10 mouse cellular contexts compared by ENCODE assay signal in the genomic region with DNA sequence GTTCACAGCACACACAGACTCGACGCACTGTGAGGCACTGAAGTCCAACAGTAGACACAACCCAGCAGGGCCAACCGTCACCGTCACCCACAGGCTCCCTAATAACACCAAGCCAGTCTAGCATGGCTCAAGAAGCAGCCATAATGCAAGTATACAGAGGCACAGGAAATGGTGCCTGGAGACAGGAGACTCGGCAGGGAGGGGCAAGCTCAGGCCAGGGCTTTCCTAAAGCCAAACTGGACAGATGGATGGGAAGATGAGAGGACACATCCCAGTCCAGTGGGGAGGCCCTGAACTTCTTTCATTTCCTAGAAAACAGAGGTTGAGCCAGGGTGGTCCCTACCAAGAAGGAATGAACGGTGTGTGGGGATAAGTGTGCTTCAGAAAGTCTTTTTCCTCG. TPM values are rescaled to one million over a fixed set of nuclear protein-coding genes. Genes with fewer than 3 reads are reported as not detected.
DNase-seq lines count a peak whose midpoint lies in the region; ATAC-seq and TF ChIP-seq lines count a peak whose summit lies in the region.
"Had no signal": no experiment of that assay in that cellular context is flagged by ENCODE, and none has a peak within 500 bp of the region (broad histone marks: within the 10 kb centered on the region; RNA-seq: fewer than 3 reads in every experiment).

No protein-coding gene starts in this region.

- H3K9me3 ChIP-seq in heart, embryonic 15.5 days (replicated peaks) = no peaks in the 10 kb centered on the region
- H3K9me3 ChIP-seq in midbrain, embryonic 11.5 days (ENCODE audit: control insufficient read depth, low read length) = no peaks in the 10 kb centered on the region
- no peaks in the 10 kb centered on the region for H3K9me3 ChIP-seq in midbrain, postnatal 0 days (ENCODE audit: low read length)
- H3K9me3 ChIP-seq in hindbrain, embryonic 13.5 days = no peaks in the 10 kb centered on the region
- no peaks in the 10 kb centered on the region for H3K9me3 ChIP-seq in stomach, embryonic 16.5 days (replicated peaks; ENCODE audit: control insufficient read depth, low read length)

- no peak for TF ChIP-seq CTCF in midbrain, postnatal 0 days (IDR thresholded peaks at IDR 0.05)

- H3K27me3 ChIP-seq in heart, embryonic 15.5 days = no peaks in the 10 kb centered on the region
- no peaks in the 10 kb centered on the region for H3K27me3 ChIP-seq in midbrain, embryonic 11.5 days (ENCODE audit: control insufficient read depth, insufficient read depth, low read length)
- no peaks in the 10 kb centered on the region for H3K27me3 ChIP-seq in midbrain, postnatal 0 days (ENCODE audit: insufficient read depth, low read length)
- no peaks in the 10 kb centered on the region for H3K27me3 ChIP-seq in hindbrain, embryonic 13.5 days
- no peaks in the 10 kb centered on the region for H3K27me3 ChIP-seq in stomach, embryonic 16.5 days (ENCODE audit: control insufficient read depth, insufficient read depth, low read length)

- no peak overlapping the region for H3K4me2 ChIP-seq in heart, embryonic 15.5 days
- no peak overlapping the region for H3K4me2 ChIP-seq in midbrain, embryonic 11.5 days
- H3K4me2 ChIP-seq in midbrain, postnatal 0 days (ENCODE audit: low read depth, low read length, poor library complexity, severe bottlenecking) = no peak overlapping the region
- 0 out of 2 replicates have a peak overlapping the region, but pooled peaks have one; percentile 3 for H3K4me2 ChIP-seq in hindbrain, embryonic 13.5 days
- no peak overlapping the region for H3K4me2 ChIP-seq in stomach, embryonic 16.5 days (ENCODE audit: low read depth, low read length)

- peak overlapping the region; percentile 38; the same call in 1 of the 2 replicates for H3K27ac ChIP-seq in heart, embryonic 15.5 days
- H3K27ac ChIP-seq in midbrain, embryonic 11.5 days (ENCODE audit: low read depth, low read length) = peak overlapping the region; percentile 22; the same call in 1 of the 2 replicates
- no peak overlapping the region for H3K27ac ChIP-seq in midbrain, postnatal 0 days (ENCODE audit: low read depth, low read length)
- peak overlapping the region; percentile 62 for H3K27ac ChIP-seq in hindbrain, embryonic 13.5 days
- no peak overlapping the region for H3K27ac ChIP-seq in stomach, embryonic 16.5 days (ENCODE audit: low read length)
- H3K27ac ChIP-seq: liver, embryonic 14.5 days had no signal

- ATAC-seq in heart, embryonic 15.5 days (replicated peaks; ENCODE audit: insufficient number of reproducible peaks, insufficient read depth, low FRiP score, low read depth) = no peak
- no peak for ATAC-seq in midbrain, embryonic 11.5 days (ENCODE audit: low FRiP score)
- ATAC-seq in midbrain, postnatal 0 days (ENCODE audit: low FRiP score) = no peak
- ATAC-seq in hindbrain, embryonic 13.5 days (ENCODE audit: low FRiP score) = no peak
- no peak for ATAC-seq in stomach, embryonic 16.5 days (ENCODE audit: insufficient read depth, low FRiP score)

- H3K4me3 ChIP-seq in heart, embryonic 15.5 days = no peak overlapping the region
- H3K4me3 ChIP-seq in midbrain, embryonic 11.5 days (ENCODE audit: low read depth, low read length) = no peak overlapping the region
- no peak overlapping the region for H3K4me3 ChIP-seq in midbrain, postnatal 0 days (ENCODE audit: low read depth, low read length)
- H3K4me3 ChIP-seq in hindbrain, embryonic 13.5 days = no peak overlapping the region
- no peak overlapping the region for H3K4me3 ChIP-seq in stomach, embryonic 16.5 days (replicated peaks; ENCODE audit: low read length)

- no peak for DNase-seq in heart, adult 11 months
- no peak for DNase-seq in midbrain, embryonic 11.5 days (ENCODE audit: low spot score, missing footprints)
- no peak for DNase-seq in midbrain, postnatal 0 days (ENCODE audit: low spot score)
- no peak for DNase-seq in urinary bladder, postnatal 36 days (ENCODE audit: low spot score in 2 of 2)
- DNase-seq: gastrocnemius, postnatal 36 days; layer of hippocampus, adult 9-11 months had no signal

- peaks cover 80% of the 10 kb centered on the region for H3K4me1 ChIP-seq in heart, embryonic 15.5 days (replicated peaks)
- H3K4me1 ChIP-seq in midbrain, embryonic 11.5 days (ENCODE audit: control insufficient read depth, insufficient read depth, low read length) = peaks cover 17% of the 10 kb centered on the region
- H3K4me1 ChIP-seq in midbrain, postnatal 0 days (ENCODE audit: insufficient read depth, low read length) = peaks cover 3% of the 10 kb centered on the region; the same call in 1 of the 2 replicates
- H3K4me1 ChIP-seq in hindbrain, embryonic 13.5 days (replicated peaks) = peaks cover 73% of the 10 kb centered on the region
- peaks cover 47% of the 10 kb centered on the region for H3K4me1 ChIP-seq in stomach, embryonic 16.5 days (ENCODE audit: control insufficient read depth, insufficient read depth, low read length)

- 77% methylated on average over 7 of the region's 7 CpGs for WGBS in heart, embryonic 15.5 days
- 65% methylated on average over 7 of the region's 7 CpGs for WGBS in midbrain, embryonic 11.5 days
- WGBS in midbrain, postnatal 0 days = 67% methylated on average over 7 of the region's 7 CpGs
- 54% methylated on average over 7 of the region's 7 CpGs for WGBS in hindbrain, embryonic 13.5 days
- WGBS in stomach, embryonic 16.5 days = 52% methylated on average over 7 of the region's 7 CpGs

- no peak overlapping the region for H3K9ac ChIP-seq in heart, embryonic 15.5 days
- no peak overlapping the region for H3K9ac ChIP-seq in midbrain, embryonic 11.5 days (ENCODE audit: low read length)
- H3K9ac ChIP-seq in midbrain, postnatal 0 days (replicated peaks; ENCODE audit: low read length, poor library complexity, severe bottlenecking) = no peak overlapping the region
- peak overlapping the region; percentile 19; the same call in 1 of the 2 replicates for H3K9ac ChIP-seq in hindbrain, embryonic 13.5 days
- 0 out of 2 replicates have a peak overlapping the region, but pooled peaks have one; percentile 4 for H3K9ac ChIP-seq in stomach, embryonic 16.5 days (ENCODE audit: low read length)
- H3K9ac ChIP-seq: liver, embryonic 14.5 days had no signal

- no peaks in the 10 kb centered on the region for H3K36me3 ChIP-seq in heart, embryonic 15.5 days
- peaks cover 7% of the 10 kb centered on the region for H3K36me3 ChIP-seq in midbrain, embryonic 11.5 days (ENCODE audit: control insufficient read depth, insufficient read depth, low read length)
- H3K36me3 ChIP-seq in midbrain, postnatal 0 days (ENCODE audit: insufficient read depth, low read length) = no peaks in the 10 kb centered on the region; the same call in 1 of the 2 replicates
- peaks cover 6% of the 10 kb centered on the region for H3K36me3 ChIP-seq in hindbrain, embryonic 13.5 days
- no peaks in the 10 kb centered on the region for H3K36me3 ChIP-seq in stomach, embryonic 16.5 days (ENCODE audit: control insufficient read depth, insufficient read depth, low read length)

RNA-seq across cellular contexts. Expression of gene Ski, which starts 13.8 kb away (rescaled TPM):
- polyA plus RNA-seq in heart, embryonic 15.5 days (2015; fragmentation: Nextera tagmentation; extraction: Ambion mirVana) = 11.0 and 13.6 TPM in 2 replicates
- 12.7 and 13.6 TPM in 2 replicates for polyA plus RNA-seq in midbrain, embryonic 11.5 days (2014; fragmentation: Nextera tagmentation; extraction: Ambion mirVana)
- 59.8 and 63.1 TPM in 2 replicates for total RNA-seq in midbrain, postnatal 0 days (2014; rRNA removed)
- 7.1 and 8.4 TPM in 2 replicates for polyA plus RNA-seq in midbrain, postnatal 0 days (2015; fragmentation: Nextera tagmentation; extraction: Ambion mirVana)
- polyA plus RNA-seq in hindbrain, embryonic 13.5 days (2015; fragmentation: Nextera tagmentation; extraction: Ambion mirVana) = 10.3 and 10.4 TPM in 2 replicates
- 17.7 and 17.9 TPM in 2 replicates for polyA plus RNA-seq in stomach, embryonic 16.5 days (2015; fragmentation: Nextera tagmentation; extraction: Ambion mirVana)

RNA-seq across cellular contexts. Expression of gene Faap20, which starts 41.0 kb away (rescaled TPM):
- polyA plus RNA-seq in heart, embryonic 15.5 days (2015; fragmentation: Nextera tagmentation; extraction: Ambion mirVana) = 64.7 and 67.7 TPM in 2 replicates
- polyA plus RNA-seq in midbrain, embryonic 11.5 days (2014; fragmentation: Nextera tagmentation; extraction: Ambion mirVana) = 101 and 110 TPM in 2 replicates
- 39.5 and 48.7 TPM in 2 replicates for total RNA-seq in midbrain, postnatal 0 days (2014; rRNA removed)
- 56.6 and 57.1 TPM in 2 replicates for polyA plus RNA-seq in midbrain, postnatal 0 days (2015; fragmentation: Nextera tagmentation; extraction: Ambion mirVana)
- polyA plus RNA-seq in hindbrain, embryonic 13.5 days (2015; fragmentation: Nextera tagmentation; extraction: Ambion mirVana) = 78.8 and 84.8 TPM in 2 replicates
- polyA plus RNA-seq in stomach, embryonic 16.5 days (2015; fragmentation: Nextera tagmentation; extraction: Ambion mirVana) = 58.4 and 60.1 TPM in 2 replicates

Comparison
In these comparisons a context has a peak if more than half of its experiments do, and no peak if none do; other contexts are left out.
1. H3K27ac ChIP-seq: peak in heart, embryonic 15.5 days (single experiment), midbrain, embryonic 11.5 days (single experiment) and hindbrain, embryonic 13.5 days (single experiment); none in midbrain, postnatal 0 days (single experiment) and stomach, embryonic 16.5 days (single experiment).
2. H3K9ac ChIP-seq: peak in hindbrain, embryonic 13.5 days (single experiment) and stomach, embryonic 16.5 days (single experiment); none in heart, embryonic 15.5 days (single experiment), midbrain, embryonic 11.5 days (single experiment) and midbrain, postnatal 0 days (single experiment).